Mouse (Mus musculus) heart, postnatal 0 days (tissue): Measurements from ENCODE around the gene Upf3b.

Experiments used
- CTCF ChIP-seq: IDR thresholded peaks from 2 replicates; pipeline ENCODE4 v1.5.1; 2016; ENCODE audit warnings: antibody characterized with exemption, control low read depth, low read depth
- EP300 ChIP-seq: IDR thresholded peaks from 2 replicates; pipeline ENCODE4 v1.6.1; 2016; ENCODE audit warnings: antibody characterized with exemption, low read depth

DNA sequence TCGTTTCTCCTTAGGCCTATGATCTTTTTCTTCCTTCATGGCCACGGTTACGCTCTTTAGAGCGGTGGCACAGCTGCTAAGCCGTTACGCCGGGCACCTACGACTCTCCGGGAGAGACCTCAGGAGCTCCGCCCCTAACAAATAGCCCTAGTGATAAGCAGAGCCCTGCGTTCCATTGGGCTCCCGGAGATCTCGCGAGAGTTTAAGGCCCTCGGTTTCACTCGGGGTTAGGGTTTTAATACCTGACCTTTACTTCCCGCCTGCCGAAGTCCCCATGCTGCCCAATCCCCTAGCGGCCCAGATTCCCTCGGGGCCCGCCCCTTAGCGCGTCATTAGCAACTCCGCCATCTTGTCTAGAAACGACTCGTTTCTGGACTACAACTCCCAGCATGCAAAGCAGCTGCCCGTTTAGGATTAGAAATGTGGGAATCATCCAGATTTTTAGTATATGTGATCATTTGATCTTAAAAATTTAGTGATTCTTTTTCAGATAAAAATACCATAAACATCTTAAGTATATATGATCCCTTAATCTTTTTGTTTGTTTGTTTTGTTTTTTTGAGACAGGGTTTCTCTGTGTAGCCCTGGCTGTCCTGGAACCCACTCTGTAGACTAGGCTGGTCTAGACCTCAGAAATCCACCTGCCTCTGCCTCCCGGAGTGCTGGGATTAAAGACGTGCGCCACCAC lies at the start of gene Upf3b:
- 0 out of 2 replicates have a peak, but pooled peaks have one; percentile 7 for TF ChIP-seq CTCF
- TF ChIP-seq EP300: peak; percentile 64; the same call in 1 of the 2 replicates
